Mouse (Mus musculus) limb, embryonic 14.5 days (tissue): ENCODE results near the gene Olfr1358. TPM values are rescaled to one million over a fixed set of nuclear protein-coding genes. Genes with fewer than 3 reads are reported as not detected.

Experiments used
- ATAC-seq: fragments of 200-750 bp; cut with Nextera tagmentation; 2 replicates; pipeline ENCODE4 v1.8.0; 2017; ENCODE audit warnings: low read depth, moderate number of reproducible peaks, moderate TSS enrichment; ENCODE audit not compliant: low FRiP score
- DNase-seq: peaks from one replicate; pipeline ENCODE4 v3.0.0-alpha.2; 2015; ENCODE audit warnings: low spot score
- H3K27ac ChIP-seq: fragments of 300-500 bp; sonication (generic); replicated peaks from 2 replicates; pipeline ENCODE4 v1.5.1; 2014; ENCODE audit warnings: low read depth, mild to moderate bottlenecking, low read length, moderate library complexity, mixed read lengths
- H3K27me3 ChIP-seq: fragments of 300-500 bp; sonication (generic); 2 replicates; pipeline ENCODE4 v1.6.1; 2014; ENCODE audit warnings: low read length, mixed read lengths; ENCODE audit not compliant: control insufficient read depth, insufficient read depth
- H3K36me3 ChIP-seq: fragments of 300-500 bp; sonication (generic); 2 replicates; pipeline ENCODE4 v1.6.1; 2014; ENCODE audit warnings: mild to moderate bottlenecking, low read length, moderate library complexity, mixed read lengths; ENCODE audit not compliant: control insufficient read depth, insufficient read depth
- H3K4me1 ChIP-seq: fragments of 300-500 bp; sonication (generic); 2 replicates; pipeline ENCODE4 v1.6.1; 2014; ENCODE audit warnings: antibody characterized with exemption, low read length, mixed read lengths; ENCODE audit not compliant: control insufficient read depth, insufficient read depth
- H3K4me2 ChIP-seq: fragments of 300-500 bp; sonication (generic); replicated peaks from 2 replicates; pipeline ENCODE4 v1.6.1; 2014; ENCODE audit warnings: low read depth, mild to moderate bottlenecking, low read length, moderate library complexity; ENCODE audit not compliant: severe bottlenecking
- H3K4me3 ChIP-seq: fragments of 300-500 bp; sonication (generic); replicated peaks from 2 replicates; pipeline ENCODE4 v1.5.1; 2014; ENCODE audit warnings: low read length
- H3K9ac ChIP-seq: fragments of 300-500 bp; sonication (generic); 2 replicates; pipeline ENCODE4 v1.6.1; 2014; ENCODE audit warnings: mild to moderate bottlenecking, low read depth, low read length, moderate library complexity; ENCODE audit not compliant: severe bottlenecking
- H3K9me3 ChIP-seq: fragments of 300-500 bp; sonication (generic); 2 replicates; pipeline ENCODE4 v1.6.1; 2016; ENCODE audit warnings: low read length; ENCODE audit not compliant: control insufficient read depth
- POLR2A ChIP-seq: fragments of 200-500 bp; IDR thresholded peaks from 2 replicates; pipeline ENCODE4 v1.8.0; 2012; ENCODE audit warnings: inconsistent platforms, mild to moderate bottlenecking, moderate library complexity, borderline replicate concordance; ENCODE audit not compliant: insufficient read depth, insufficient read length; ENCODE audit errors: extremely low read depth
- WGBS: fragments of 180-500 bp; shearing (Covaris S2); extraction: QIAGEN DNeasy Blood & Tissue Kit; methylation state at CpG from one replicate; pipeline ENCODE4 v1.1.7; 2014; 5-methylcytosine and 5-hydroxymethylcytosine counted together
- microRNA-seq: library from miRNA; unstranded; fragments of <30 nt; microRNA quantifications from one replicate; pipeline ENCODE4, GENCODE M21; 2016
- polyA plus RNA-seq, 2 experiments: library from polyadenylated mRNA; depleted of rRNA in 1 of 2; stranded (reverse) in 1 of 2; unstranded in 1 of 2; fragments of >200 nt; fragmentation: Nextera tagmentation in 1 of 2; extraction: Ambion mirVana in 1 of 2; gene quantifications; 2 replicates each; pipeline versions ENCODE4 v1.2.1 to v1.2.3; 2012 to 2014

Olfr1358 gene
- polyA plus RNA-seq, 2 experiments: not detected

DNA sequence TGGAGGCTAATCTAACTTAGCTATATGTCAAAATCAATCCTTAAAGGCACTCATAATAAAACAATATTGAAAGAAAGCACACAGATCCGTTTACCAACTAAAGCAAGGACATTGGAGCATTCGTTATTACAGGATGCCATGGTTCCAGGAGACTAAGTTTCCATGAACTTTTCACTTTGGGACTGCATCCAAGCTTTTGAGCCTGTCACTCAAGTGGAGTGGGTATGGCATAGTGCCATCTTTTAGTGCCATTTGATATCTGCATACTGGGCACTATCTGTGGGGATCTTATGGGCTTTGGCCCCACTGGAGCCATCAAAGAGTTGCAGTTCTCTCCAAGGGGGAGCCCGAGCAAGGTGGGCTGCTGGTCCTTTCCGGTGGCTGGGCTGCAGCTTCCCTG lies 8.3 kb downstream of the Olfr1358 start:
- TF ChIP-seq POLR2A: no peak
- ATAC-seq (no peak), DNase-seq (no peak)
- 59% methylated on average over 4 of the region's 4 CpGs for whole genome bisulfite sequencing
- Histone ChIP-seq H3K4me3 (no peak overlapping the region), H3K4me2 (no peak overlapping the region), H3K4me1 (no peaks in the 10 kb centered on the region), H3K36me3 (no peaks in the 10 kb centered on the region), H3K27me3 (no peaks in the 10 kb centered on the region), H3K27ac (no peak overlapping the region), H3K9ac (no peak overlapping the region), H3K9me3 (no peaks in the 10 kb centered on the region)

DNA sequence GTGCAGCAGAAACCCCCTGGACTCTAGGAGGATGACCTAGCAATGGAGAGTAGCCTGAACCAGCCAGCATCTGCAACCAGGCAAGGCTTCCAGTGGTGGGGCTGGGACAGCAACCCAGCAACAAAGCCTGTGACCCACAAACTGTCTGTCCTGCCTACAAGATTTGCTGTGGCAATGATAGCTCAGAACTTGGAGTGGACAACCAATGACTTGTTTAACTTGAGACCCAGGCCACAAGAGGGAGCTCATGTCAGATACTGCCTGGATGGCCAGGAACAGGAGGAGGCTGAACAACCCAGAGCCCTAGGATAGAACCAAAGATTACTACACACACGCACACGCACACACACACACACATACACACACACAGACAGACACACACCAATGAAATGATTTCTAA lies 23.7 kb downstream of the Olfr1358 start:
- DNase-seq (no peak), ATAC-seq (no peak)
- Histone ChIP-seq H3K4me2 (no peak overlapping the region), H3K36me3 (no peaks in the 10 kb centered on the region), H3K27me3 (no peaks in the 10 kb centered on the region), H3K4me3 (no peak overlapping the region), H3K4me1 (no peaks in the 10 kb centered on the region), H3K9ac (no peak overlapping the region), H3K27ac (no peak overlapping the region), H3K9me3 (no peaks in the 10 kb centered on the region)
- no peak for TF ChIP-seq POLR2A
- 58% methylated on average over 2 of the region's 2 CpGs for WGBS

DNA sequence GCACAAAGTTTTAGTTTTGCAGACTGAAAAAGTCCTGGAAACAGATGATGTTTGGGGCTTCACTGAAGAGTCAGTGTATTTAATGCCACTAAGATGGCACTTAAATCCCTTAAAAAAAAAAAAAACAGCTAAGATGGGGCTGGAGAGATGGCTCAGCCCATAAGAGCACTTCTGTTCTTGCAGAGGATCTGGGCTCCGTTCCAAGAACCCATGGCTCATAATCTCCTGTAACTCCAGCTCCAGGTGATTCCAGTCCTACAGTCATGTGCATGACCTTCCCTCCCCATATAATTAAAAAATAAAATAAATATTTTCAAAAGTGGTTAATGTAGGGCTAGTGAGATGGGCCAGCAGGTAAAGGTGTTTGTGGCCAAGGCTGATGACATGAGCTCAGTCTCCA lies 47.8 kb downstream of the Olfr1358 start:
- DNase-seq: no peak
- Histone ChIP-seq H3K36me3 (no peaks in the 10 kb centered on the region), H3K4me3 (no peak overlapping the region), H3K27ac (no peak overlapping the region), H3K4me2 (no peak overlapping the region), H3K9ac (no peak overlapping the region), H3K4me1 (no peaks in the 10 kb centered on the region), H3K9me3 (no peaks in the 10 kb centered on the region), H3K27me3 (no peaks in the 10 kb centered on the region)
- TF ChIP-seq POLR2A: no peak
- no peak for ATAC-seq
- 79% methylated on average over 1 of the region's 1 CpGs for WGBS

DNA sequence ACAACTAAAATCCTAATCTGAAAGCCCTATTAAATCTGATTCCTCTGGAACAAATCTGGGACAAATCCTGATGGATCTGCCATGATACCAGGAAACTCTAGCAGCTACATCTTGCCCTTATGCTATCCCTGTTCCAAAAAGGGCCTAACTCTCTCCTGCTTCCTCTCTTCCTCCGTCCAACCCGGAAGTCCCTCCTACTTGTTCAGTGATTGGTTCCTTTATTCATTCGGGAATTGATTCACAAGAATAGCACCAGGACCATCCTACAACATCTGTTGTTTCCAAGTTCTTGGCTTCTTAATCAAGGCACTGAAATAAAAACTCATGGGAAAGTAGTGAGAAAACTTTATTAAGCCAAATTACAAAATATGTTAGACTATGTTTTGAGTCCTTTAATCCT lies 52.0 kb downstream of the Olfr1358 start:
- H3K4me2 ChIP-seq: no peak overlapping the region
- WGBS: 81% methylated on average over 3 of the region's 3 CpGs
- no peak overlapping the region for H3K27ac ChIP-seq
- peaks cover 8% of the 10 kb centered on the region; the same call in 1 of the 2 replicates for H3K4me1 ChIP-seq
- H3K9me3 ChIP-seq: no peaks in the 10 kb centered on the region
- ATAC-seq (no peak), DNase-seq (no peak)
- H3K4me3 ChIP-seq: no peak overlapping the region
- H3K36me3 ChIP-seq: no peaks in the 10 kb centered on the region
- no peaks in the 10 kb centered on the region for H3K27me3 ChIP-seq
- TF ChIP-seq POLR2A: no peak
- no peak overlapping the region for H3K9ac ChIP-seq

DNA sequence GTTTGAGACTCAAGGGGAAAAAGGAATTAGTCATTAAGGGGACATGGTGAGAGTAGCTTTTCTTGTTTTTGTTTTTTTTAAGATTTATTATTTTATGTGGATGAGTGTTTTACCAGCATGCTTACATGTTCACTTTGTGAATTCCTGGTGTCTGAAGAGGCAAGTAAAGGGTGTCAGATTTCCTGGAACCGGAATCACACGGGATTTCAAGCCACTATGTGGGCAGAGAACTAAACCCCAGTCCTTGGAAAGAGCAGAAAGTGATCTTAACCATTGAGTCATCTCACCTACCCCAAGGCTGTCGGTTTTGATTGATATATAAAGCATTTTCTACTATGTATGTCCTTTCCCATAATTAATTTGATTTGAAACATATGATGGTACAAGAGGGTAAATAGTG lies 52.5 kb downstream of the Olfr1358 start:
- 38% methylated on average over 3 of the region's 3 CpGs for WGBS
- H3K9me3 ChIP-seq: no peaks in the 10 kb centered on the region

More for the DNA sequence above, 52.5 kb downstream of the Olfr1358 start:
- H3K27ac ChIP-seq: no peak overlapping the region
- no peak overlapping the region for H3K4me2 ChIP-seq
- no peak for TF ChIP-seq POLR2A
- no peak overlapping the region for H3K4me3 ChIP-seq
- no peaks in the 10 kb centered on the region for H3K27me3 ChIP-seq
- H3K4me1 ChIP-seq: peaks cover 8% of the 10 kb centered on the region; the same call in 1 of the 2 replicates
- H3K36me3 ChIP-seq: no peaks in the 10 kb centered on the region
- no peak for DNase-seq
- ATAC-seq: no peak
- H3K9ac ChIP-seq: no peak overlapping the region

Small RNA genes lying within 50 kb of the gene (microRNA-seq; reads per million reads assigned to microRNA genes)
- gene Gm27541: not detected

Other genes with a start within 250 kb of the Olfr1358 start
- gene Agpat3, start 164.9 kb upstream of the Olfr1358 start, polyA plus RNA-seq (2012; rRNA removed): 83.0 and 109 TPM in 2 replicates
- gene Agpat3, start 164.9 kb upstream of the Olfr1358 start, polyA plus RNA-seq (2014; fragmentation: Nextera tagmentation; extraction: Ambion mirVana): 89.7 and 111 TPM in 2 replicates
- gene Rrp1, start 104.4 kb upstream of the Olfr1358 start, polyA plus RNA-seq (2012; rRNA removed): 159 and 279 TPM in 2 replicates
- 224 and 245 TPM in 2 replicates for gene Rrp1, start 104.4 kb upstream of the Olfr1358 start, polyA plus RNA-seq (2014; fragmentation: Nextera tagmentation; extraction: Ambion mirVana)
- 126 and 157 TPM in 2 replicates for gene Cstb, start 91.8 kb upstream of the Olfr1358 start, polyA plus RNA-seq (2012; rRNA removed)
- gene Cstb, start 91.8 kb upstream of the Olfr1358 start, polyA plus RNA-seq (2014; fragmentation: Nextera tagmentation; extraction: Ambion mirVana): 303 and 338 TPM in 2 replicates
- gene Pdxk, start 52.5 kb upstream of the Olfr1358 start, polyA plus RNA-seq (2012; rRNA removed): 9.8 and 11.2 TPM in 2 replicates
- gene Pdxk, start 52.5 kb upstream of the Olfr1358 start, polyA plus RNA-seq (2014; fragmentation: Nextera tagmentation; extraction: Ambion mirVana): 8.8 and 8.9 TPM in 2 replicates
- gene Ilvbl, start 56.9 kb downstream of the Olfr1358 start, polyA plus RNA-seq (2012; rRNA removed): 52.5 and 64.0 TPM in 2 replicates
- 45.8 and 49.4 TPM in 2 replicates for gene Ilvbl, start 56.9 kb downstream of the Olfr1358 start, polyA plus RNA-seq (2014; fragmentation: Nextera tagmentation; extraction: Ambion mirVana)
- gene Syde1, start 74.5 kb downstream of the Olfr1358 start, polyA plus RNA-seq (2012; rRNA removed): 49.2 and 60.9 TPM in 2 replicates
- gene Syde1, start 74.5 kb downstream of the Olfr1358 start, polyA plus RNA-seq (2014; fragmentation: Nextera tagmentation; extraction: Ambion mirVana): 24.4 and 29.0 TPM in 2 replicates
- gene Olfr1357, start 100.6 kb downstream of the Olfr1358 start, polyA plus RNA-seq (2012; rRNA removed): not detected in 2 replicates
- not detected in 2 replicates for gene Olfr1357, start 100.6 kb downstream of the Olfr1358 start, polyA plus RNA-seq (2014; fragmentation: Nextera tagmentation; extraction: Ambion mirVana)
- gene Casp14, start 200.9 kb downstream of the Olfr1358 start, polyA plus RNA-seq (2012; rRNA removed): 1.9 and 3.2 TPM in 2 replicates
- 6.3 and 8.8 TPM in 2 replicates for gene Casp14, start 200.9 kb downstream of the Olfr1358 start, polyA plus RNA-seq (2014; fragmentation: Nextera tagmentation; extraction: Ambion mirVana)
- 0.06 TPM in 1 of 2 replicates, not detected in the other for gene Ccdc105, start 235.6 kb downstream of the Olfr1358 start, polyA plus RNA-seq (2012; rRNA removed)
- 0.14 TPM in 1 of 2 replicates, not detected in the other for gene Ccdc105, start 235.6 kb downstream of the Olfr1358 start, polyA plus RNA-seq (2014; fragmentation: Nextera tagmentation; extraction: Ambion mirVana)